Mouse (Mus musculus): ENCODE measurements around the gene Elobl.

- TF ChIP-seq POLR2A (IDR thresholded peaks at IDR 0.05; ENCODE audit: low read depth, low read length) (0 out of 2 replicates have a peak, but pooled peaks have one; percentile 2), ELF1 (IDR thresholded peaks at IDR 0.05; ENCODE audit: low read depth, low read length) (0 out of 2 replicates have a peak, but pooled peaks have one; percentile 4), MAX (IDR thresholded peaks at IDR 0.05; ENCODE audit: low read length) (no peak)
These were observed 35.9 kb upstream of the Elobl start for GRCm38 (mm10) chr11:89002621-89003020.

All from CH12.LX (cell line).